Mouse (Mus musculus) urinary bladder, adult 18-20 months (tissue): ENCODE data around the gene Spint2.

ENCODE experiments used
- DNase-seq, 2 experiments: peaks; one replicate each; pipeline ENCODE4 v3.0.0; 2022; ENCODE audit warnings: low spot score in 2 of 2, mixed read lengths in 2 of 2

Spint2 gene

DNA sequence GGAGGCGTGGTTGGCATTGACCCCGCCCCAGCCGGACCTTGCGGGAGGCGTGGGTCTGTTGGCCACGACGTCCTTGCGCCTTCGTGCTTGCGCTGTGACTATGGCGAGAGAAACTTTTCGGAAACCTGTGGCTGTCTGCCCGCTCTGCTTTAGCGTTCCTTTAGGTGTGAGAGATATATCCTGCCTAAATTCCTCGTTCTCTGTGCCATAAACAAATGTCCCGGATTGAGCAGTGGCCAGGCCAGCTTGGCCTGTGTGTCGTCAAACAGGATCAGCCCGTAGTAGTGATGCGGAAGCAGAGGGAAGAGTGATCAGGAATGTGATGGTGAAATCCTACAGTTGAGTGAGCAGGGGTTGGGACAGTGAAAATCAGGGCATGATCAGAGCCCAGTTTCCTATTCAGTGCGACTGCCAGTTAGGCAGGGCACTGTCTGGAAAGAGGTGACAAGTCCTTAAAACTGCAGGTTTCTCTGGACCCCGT lies 402 bp upstream of the Spint2 start:
- no peak for DNase-seq

DNA sequence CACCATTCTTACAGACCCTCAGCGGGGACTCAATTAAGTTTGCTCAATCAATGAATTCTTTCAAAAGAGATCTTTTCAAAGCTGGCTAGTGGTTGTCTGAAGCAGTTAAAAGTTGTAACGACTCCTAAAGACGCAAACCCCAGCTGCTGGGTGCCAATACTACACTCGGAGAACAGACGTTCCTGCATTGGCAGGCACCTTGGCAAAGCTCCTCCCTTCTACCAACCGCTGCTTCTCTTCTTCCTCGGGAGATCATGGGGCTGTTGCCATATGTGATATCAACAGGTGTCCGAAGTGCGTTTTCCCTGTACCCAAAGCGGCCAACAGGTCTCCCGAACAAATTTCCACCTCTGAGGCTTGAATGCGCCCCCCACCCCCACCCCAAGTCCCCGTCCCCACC lies 911 bp downstream of the Spint2 start:
- no peak for DNase-seq

DNA sequence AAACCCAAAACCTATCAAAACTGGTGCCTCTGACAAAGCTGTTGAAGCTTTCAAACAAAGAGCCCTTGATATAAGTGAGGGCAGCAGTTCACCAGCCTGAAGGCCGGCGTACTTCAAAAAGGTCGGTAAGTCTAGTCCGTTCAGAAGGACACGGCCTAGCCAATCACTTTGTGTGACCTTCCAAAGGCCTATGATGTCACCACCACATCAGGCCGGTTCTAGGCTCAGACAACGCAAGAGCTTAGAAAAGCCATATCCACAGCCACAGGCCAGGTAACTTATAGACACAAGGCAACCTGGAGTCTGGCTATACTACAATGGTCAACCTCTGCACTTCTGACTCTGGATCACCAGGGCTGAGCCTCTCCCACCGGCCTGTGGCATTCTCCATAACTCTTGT lies 1.8 kb downstream of the Spint2 start:
- no peak for DNase-seq

DNA sequence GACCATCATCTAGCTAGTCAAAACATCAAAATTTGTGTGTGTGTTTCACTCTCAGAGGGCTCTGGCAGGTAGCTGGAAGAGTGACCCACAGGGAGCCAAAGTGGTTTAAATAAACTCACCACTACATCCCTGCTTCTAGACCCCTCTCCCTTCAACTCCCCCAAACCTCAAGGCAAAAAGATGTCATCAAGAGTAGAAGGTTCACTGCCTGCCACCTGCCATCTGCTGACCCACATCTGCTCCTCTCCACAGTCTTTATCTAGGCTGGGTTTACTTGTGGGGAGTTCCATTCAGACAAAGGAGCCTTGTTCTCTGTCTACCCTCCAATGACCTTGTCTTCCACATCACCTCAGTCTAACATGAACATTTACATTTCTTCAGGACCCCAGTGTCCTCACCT lies 2.5 kb downstream of the Spint2 start:
- DNase-seq, result no peak

DNA sequence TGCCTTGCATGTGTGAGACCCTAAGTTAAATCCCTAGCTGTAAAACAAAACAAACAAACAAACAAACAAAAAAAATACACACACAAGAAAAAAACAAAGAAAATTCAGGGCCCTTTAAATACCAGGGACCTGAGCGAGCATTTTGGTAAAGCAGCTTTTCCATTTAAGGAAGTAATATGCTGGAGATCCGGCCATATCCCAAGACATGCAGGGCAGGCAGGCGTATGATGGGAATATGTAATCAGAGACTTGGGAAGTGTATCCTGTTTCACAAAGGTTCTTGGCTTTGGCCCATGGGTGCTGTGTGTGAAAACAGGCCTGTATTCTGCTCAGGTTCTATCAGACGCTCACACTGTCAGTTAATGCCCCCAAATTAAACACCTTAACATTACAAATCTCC lies 4.2 kb downstream of the Spint2 start:
- no peak for DNase-seq

DNA sequence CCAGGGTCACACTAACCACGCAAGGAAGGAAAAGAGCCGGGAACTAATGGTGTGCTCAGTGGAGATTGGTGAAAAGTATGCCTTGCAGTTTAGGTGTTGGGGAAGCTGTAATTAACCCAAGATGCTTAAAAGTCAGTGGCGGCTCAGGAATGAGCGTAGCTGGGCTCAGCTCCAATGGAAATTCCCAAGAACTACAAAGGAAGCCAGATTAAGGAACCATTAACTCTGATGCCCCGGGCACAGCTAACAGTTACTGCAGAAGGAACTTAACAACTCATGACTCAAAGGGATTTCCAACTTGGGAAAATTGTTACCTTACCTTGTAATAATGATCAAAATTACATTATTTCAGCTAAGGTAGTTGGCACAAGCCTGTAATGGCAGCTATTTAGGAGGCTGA lies 5.0 kb downstream of the Spint2 start:
- DNase-seq, result no peak

DNA sequence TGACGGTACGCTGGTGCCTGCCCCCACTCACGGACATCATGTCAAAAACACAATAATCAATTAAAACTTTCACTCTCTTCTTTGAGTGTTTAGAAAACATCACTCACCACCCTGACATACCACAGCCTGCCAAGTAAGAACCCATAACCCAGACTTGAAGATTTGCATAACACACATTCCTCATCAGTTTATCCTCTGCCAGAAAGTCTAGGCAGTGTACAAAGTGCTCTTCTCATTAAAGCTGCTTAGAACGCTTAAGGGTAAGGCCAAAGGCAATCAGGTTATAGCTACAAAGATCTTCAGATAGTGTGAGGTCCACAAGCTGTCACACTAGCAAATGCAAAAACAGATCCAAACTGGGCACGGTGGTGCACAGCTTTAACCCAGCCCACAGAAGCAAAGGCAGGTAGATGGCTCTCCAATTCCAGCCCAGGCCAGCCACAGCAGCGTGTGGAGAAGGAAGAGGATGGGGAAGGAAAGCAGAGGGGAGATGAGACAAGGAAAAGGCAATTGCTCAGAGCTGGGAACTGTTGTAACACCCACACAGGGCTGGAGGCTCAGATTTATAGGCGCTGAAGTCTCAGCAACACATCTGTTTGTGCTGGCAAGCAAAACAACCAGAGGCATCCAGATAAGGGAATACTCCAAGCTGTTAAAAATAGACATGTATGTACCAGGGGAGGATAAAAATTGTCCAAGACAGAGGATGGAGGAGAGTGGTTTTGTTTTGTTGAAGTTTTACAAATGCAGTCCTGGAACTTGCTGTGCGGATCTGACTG lies 9.8 kb downstream of the Spint2 start:
- DNase-seq, result no peak

DNA sequence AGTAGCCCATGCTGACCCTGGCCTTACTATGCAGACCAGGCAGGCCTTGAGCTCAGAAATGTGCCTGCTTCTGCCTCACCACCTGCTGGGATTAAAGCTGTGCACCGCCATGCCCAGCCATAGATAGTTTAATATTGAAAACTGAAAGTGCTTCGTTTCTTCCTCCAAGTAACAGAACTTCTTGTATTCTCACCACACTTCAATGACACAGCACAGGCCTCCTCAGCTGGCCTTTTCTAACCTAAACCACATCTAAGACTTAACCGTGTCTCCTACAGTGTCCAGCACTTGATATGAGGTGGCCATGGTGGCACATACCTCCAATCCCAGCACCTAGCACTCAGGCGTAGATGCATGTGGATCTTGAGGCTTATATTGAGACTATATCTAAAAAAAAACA lies 11.3 kb downstream of the Spint2 start:
- DNase-seq, result no peak

DNA sequence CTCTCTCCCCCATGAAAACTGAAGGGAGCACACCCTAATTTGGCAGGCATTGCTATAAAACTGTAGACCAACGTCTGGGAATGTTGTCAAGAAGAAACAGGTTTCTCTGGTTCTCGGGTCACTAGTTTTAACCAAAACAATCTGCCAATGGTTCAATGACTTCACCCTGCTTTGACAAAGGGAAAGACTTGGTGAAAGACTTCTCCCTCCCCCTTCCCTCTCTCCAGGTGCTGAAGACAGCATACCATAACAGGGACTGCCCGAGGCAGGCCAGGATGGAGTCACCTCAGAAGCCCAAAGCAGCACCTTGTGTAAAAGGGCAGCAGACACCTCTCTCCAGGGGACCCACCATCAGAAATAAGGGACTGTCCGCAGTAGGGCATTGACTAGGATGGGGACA lies 14.8 kb downstream of the Spint2 start:
- no peak for DNase-seq

DNA sequence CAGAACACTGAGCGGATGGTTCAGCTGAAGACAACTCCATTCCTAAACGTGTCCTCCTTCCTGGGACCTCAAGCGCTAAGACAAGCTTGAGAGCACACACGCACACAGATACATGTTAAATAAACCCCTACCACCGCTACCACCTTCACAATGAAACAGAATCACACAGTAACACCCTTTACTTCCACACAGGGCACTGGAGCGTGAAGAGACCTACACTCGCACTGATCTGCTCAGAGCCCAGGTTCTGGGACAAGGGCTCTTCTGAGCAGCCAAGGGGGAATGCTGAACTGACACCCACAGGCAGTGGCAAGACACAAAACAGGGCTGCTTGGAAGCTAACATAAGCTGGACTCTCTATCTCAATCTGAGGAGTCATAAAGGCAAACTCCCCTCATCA lies 16.1 kb downstream of the Spint2 start:
- no peak for DNase-seq

DNA sequence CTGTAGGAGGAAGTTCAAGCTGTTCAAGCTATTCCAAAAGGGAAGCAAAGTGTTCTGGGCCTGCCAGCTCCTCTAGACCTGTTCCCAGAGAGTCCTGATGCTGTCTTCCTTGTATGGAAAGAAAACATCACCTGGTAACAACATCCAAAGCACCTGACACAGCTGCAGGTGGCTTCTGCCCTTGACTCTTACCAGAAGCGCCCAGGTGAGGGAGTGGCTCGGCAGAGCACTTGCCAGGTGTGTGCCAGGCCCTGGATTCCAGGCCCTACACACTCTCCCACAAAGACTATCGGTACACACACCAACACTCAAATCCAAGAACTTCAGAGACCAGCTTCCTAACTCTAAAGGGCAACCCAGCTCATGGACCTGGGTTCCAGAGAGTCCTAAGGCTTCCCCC lies 17.9 kb downstream of the Spint2 start:
- DNase-seq, result no peak

DNA sequence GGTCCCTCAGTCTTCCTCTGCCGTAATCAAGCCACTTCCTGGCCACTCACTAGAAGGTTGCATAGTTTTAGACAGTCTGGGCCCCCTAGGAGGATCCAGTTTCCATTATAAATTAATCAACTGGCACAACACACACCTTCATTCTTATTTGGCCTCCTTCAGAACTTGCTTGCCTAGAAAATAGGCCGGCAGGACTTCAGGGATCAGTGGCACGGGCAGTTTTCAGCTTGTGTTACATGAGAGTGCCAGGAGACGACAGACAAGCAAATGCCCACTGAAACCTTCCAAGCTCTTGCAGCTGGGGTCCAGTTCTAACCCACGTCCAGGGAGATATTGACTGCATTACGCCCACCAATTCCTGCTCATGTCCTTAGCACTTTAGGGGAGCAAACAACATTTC lies 19.6 kb downstream of the Spint2 start:
- no peak for DNase-seq

DNA sequence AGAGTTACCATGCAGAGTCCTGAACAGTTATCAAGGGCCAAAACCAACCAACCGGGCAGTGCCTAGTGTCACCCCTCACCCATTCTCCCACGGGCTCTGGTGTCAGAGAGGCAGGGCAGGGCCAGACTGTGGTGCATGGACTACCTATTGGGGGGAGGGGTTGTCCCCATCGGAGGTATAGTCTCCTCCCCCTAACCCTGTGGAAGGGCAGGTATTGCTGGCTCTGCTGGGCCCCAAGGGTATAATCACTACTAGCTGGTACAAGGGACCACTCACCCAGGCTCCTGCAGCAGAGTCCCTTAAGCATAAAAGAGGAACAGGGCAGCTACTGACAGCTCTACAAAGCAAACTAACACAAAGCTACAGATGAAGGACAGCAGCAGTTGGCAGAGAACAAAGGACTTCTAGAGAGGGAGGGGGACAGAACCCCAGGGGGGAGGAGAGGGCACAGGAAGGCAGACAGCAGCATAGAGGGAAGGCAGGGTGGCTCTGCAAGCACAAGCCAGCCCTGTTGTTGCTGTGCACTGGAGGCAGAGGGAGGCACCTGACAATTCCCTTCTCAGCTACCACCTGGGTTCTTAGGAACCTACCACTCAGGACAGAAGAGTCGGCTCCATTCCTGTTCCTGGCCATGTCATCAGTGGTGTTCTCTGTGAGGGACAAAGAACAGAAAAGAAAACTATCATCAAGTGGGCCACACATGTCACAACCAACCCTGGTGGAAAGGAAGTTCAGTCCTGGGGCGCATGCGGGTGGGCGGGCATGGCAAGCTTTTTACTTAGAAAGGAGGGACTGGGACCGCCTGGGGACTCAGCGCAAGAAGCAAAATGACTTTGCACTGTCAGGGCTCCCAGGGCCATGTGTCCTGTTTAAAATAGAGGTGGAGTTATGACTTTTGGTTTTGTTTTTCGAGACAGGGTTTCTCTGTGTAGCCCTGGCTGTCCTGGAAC lies 21.7 kb downstream of the Spint2 start:
- no peak for DNase-seq

DNA sequence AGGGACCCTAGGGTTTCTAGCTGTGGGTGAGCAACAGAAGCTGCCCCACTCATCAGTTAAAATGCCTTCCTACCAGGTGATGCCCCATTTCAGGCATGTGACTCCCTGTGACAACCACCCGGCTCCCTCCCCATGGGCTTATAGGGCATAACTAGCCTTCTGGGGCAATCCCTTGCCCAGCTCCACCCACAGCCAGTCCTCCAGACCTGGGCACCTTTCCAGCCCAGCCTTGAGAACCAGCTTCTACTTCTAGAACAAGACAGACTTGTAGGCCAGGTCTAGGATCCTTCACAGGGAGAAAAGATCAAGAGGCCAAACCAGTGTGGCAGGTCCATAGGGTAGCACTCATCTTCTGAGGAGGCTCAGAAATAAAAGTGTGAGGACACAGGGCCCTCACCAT lies 24.3 kb downstream of the Spint2 start:
- DNase-seq, result peak in 1 of 2 experiments; percentile 65

DNA sequence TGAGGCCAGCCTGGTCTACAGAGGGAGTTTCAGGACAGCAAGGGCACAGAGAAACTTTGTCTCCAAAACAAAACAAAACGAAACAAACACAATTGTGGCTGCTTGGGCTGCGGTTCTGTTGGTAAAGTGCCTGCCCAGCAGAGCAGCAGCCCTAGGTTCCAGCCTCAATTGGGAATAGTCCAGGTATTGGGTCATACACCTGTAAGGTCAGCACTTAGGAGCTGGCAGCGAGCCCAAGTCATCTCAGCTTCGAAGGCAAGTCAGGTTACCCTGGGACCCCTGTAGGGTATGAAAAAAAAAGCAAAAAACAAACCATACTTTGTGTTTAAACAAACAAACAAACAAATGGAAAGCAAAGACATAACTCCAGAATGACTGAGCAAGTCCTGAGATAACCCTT lies 25.8 kb downstream of the Spint2 start:
- no peak for DNase-seq

DNA sequence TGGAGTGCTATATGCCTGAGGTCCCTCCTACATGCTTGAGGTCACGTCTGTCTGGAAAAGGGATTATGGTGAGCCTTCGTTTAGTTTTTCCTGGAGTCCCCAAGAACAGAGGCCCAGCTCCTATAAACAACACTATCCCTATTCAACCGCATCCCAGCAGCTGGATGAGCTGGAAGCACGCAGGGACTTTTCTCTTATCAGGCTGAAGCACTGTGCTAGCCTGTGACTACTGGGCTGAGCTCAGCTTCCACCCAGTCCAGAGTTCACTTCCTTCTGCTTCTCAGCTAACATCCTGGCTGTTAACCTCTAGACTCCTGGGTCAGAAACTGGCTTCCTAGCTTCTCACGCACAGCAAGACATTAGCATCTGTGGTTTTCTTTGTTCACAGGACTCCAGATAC lies 27.9 kb downstream of the Spint2 start:
- DNase-seq, result no peak

DNA sequence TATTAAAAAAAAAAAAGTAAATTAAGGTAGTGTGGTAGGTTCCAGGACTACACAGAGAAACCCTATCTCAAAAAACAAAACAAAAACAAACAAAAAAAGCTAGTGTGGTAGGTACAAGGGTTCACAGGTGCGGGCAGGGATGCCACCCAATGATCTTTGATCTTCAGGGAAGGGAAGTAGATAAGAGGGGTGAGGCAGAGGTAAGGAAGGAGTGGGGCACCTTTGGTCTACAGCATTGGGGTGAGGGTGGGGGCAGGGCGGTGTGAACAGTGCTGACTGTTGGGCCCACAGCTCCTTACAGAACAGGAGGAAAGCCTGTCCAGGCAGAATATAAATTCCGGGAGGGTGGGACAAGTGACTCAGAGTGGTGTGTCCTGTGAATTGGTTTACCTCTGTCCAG lies 30.5 kb downstream of the Spint2 start:
- DNase-seq, result peak in 1 of 2 experiments; percentile 75

DNA sequence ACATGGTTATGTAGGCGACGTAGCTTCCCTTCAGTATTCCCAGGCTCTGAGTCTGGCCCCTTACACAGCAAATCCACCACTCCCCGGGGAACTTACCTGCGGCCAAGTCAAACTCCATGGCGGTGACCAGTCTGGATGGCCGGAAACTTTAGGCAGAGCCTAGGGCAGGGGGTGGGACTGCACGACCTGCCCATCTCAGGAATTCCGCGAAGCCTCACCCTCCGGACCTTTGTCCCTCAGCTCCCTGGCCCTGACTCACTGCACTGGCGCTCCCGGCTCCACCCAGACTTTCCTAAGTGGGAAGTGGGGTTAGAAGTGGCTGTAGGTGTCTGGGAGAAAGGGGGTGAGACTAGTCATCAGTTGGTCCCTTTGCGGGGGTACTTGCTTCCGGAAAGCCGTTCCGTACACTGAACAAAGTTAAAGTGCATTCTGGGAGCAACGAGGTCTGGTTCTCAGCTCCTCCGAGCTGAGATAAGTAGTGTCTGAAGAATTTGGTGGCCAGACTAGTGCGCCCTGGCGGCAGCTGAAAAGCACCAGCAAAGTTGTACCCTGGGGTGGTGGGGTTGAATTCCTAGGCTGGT lies 33.4 kb downstream of the Spint2 start, which contains the start of gene 2200002D01Rik:
Gene 2200002D01Rik, minus strand, starts transcription at position 206 of the 581 bp plus-strand sequence.
- peak; percentile 70 to 80 for DNase-seq

DNA sequence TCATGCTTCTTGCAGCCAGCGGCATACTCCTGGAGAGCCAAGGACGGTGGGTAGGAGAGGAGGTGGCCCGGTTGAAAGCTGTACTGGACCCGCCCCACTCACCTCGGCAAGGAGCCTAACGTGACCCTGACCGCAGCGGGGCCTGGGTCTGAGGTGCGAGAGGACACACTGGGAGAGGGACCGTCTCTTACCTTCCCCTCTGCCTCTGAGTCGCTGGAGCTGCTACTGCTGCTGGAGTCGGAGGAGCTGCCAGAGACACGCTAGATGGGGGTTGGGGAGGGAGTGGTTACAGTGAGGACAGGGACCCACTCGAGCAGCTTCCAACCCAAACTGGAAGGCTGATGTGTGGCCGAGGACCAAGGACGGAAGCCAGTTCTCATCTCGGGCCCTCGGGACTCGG lies 34.0 kb downstream of the Spint2 start:
- DNase-seq, result peak in 1 of 2 experiments; percentile 50

DNA sequence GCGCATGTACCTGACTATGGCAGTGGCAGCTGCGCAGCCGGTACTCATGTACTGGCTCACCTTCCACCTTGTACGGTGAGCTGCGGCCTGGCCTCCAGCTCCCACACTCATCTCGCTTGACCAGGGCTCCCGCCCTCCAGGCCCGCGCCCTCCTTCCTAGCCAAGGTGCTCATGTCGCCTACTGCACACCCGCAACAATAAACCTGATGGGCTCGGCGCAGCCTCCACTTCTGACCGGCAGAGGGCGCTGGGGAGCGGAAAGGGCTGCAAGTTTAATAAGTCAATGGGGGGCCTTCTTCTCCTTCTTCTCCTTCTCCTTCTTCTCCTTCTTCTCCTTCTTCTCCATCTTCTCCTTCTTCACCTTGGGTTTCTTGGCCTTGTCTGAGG lies 34.4 kb downstream of the Spint2 start:
- peak; percentile 81 to 91 for DNase-seq

DNA sequence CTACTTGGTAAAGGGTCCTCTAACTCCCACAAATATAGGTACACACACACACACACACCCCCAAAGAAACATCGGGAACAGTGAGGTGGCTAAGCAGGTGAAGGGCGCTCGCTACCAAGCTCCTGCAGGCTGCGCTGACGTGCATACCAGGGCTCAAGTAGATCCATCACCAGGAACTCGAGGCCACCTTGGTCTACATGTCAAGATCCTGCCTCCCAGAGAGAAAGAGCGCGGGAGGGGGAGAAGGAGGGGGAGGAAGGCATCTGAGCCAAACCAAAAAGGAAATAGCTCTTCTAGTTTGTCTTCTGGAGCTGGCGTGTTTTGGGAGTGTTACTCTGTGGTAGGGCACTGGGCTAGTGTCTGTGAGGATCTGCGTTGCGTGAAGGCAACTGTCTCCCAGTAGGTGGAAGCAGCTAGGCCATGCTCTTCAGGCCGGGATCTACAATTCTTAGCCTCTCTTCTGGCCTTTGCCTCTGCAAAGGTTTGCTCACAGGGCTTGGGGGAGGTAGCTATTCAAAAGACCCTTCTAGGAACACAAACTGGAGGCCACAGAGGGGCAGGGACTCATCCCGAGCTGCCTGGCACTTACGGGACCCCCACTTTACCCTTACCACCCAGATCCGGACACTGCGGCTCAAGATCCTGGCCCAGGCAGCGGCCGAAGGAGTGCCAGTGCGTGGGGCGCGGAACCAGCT lies 34.9 kb downstream of the Spint2 start:
- no peak for DNase-seq

DNA sequence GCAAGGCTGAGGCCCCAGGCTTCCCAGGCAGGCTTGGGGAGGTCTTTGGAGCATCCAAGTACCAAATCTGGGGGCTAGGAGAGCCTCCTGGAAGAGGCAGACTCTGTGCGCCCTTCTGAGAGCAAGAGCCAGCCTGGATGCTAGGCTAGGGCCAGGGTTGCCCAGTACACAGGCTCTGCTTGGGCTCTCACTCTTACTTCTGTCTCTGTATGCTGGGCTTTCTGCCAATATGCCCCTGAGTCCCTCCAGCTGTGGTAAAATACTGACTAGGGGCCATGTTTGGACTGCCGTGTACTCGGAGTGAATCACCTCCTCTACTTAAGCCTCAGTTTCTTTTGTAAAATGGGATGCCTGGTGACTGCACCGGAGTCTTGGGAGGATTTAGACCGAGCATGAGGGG lies 35.7 kb downstream of the Spint2 start:
- no peak for DNase-seq
